Mouse (Mus musculus) E14TG2a.4 (cell line): ENCODE data around the gene Gng7.

Source experiments
- CTCF ChIP-seq: conservative IDR thresholded peaks from 2 replicates; pipeline ENCODE4 v1.5.1; 2014; ENCODE audit warnings: low read length
- NANOG ChIP-seq: IDR thresholded peaks from 2 replicates; pipeline ENCODE4 v1.6.1; 2014; ENCODE audit warnings: borderline replicate concordance, low read length, mixed read lengths
- POU5F1 ChIP-seq: IDR thresholded peaks from 2 replicates; pipeline ENCODE4 v1.6.1; 2014; ENCODE audit warnings: low read length, borderline replicate concordance

GRCm38 (mm10) chr10:80948570-80948969, 66.2 kb downstream of the Gng7 start:
- TF ChIP-seq CTCF, result no peak
- TF ChIP-seq NANOG, result no peak
- no peak for TF ChIP-seq POU5F1
